Mouse (Mus musculus): ENCODE data around the gene Cd19. TPM values are rescaled to one million over a fixed set of nuclear protein-coding genes. Genes with fewer than 3 reads are reported as not detected.
"Not testable (repeated sequence)": the region's sequence is repeated elsewhere in the genome, so short reads cannot be mapped to it uniquely, and the experiment has no call there.

The Cd19 gene
- total RNA-seq, 1 experiment from 2014 or later = not detected

DNA sequence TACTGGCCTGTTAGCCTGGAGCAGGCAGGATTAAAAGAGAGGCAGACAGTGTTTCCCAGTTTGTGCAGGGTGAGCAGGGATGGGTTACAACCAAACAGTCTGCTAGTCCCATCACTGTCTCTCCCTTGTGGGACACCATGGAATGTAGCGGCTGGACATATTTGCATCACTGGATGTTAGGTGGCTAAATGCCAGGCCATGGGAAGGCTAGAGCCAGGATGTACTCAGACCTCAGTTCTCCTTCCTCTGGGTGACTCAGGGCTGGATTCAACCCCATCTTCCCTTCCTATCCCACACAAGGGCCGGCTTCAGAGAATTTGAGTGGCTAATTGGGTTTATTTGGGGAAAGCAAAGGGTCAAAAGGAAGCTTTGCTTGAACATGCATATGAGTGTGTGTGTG, 6.0 kb downstream of the Cd19 start:
- no peak for ATAC-seq (replicated peaks in 1 of 2; ENCODE audit: insufficient read depth in 1 of 2, low FRiP score in 2 of 2, low TSS enrichment in 1 of 2, low read depth in 1 of 2, poor library complexity in 2 of 2, severe bottlenecking in 2 of 2)

- ATAC-seq (replicated peaks in 1 of 2; ENCODE audit: insufficient read depth in 1 of 2, low FRiP score in 2 of 2, low TSS enrichment in 1 of 2, low read depth in 1 of 2, poor library complexity in 2 of 2, severe bottlenecking in 2 of 2) = not testable (repeated sequence)
Observed at GRCm38 (mm10) chr7:126402518-126402917, 12.2 kb downstream of the Cd19 start.

DNA sequence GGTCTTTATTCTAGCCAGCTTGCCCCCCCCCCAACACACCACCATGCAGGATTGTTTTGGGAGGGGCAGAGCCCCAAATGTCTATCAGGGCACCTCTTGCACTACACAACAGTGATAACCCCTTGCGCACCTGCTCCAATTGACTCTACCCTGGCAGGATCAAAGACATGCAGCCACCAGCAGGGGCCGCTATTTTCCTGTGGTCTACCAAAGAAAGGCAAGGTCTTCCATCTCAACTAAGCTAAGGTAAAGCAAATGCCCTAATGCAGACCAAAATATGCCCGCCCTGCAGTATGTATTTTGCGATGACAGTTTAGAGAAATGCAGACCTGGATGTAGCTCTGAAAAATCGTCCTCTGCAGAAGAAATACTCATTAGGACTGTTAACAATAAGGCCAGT, 15.1 kb downstream of the Cd19 start:
- ATAC-seq (replicated peaks in 1 of 2; ENCODE audit: insufficient read depth in 1 of 2, low FRiP score in 2 of 2, low TSS enrichment in 1 of 2, low read depth in 1 of 2, poor library complexity in 2 of 2, severe bottlenecking in 2 of 2) = peak; percentile 31 to 58; a peak in 2 of 4 replicates

- ATAC-seq (replicated peaks in 1 of 2; ENCODE audit: insufficient read depth in 1 of 2, low FRiP score in 2 of 2, low TSS enrichment in 1 of 2, low read depth in 1 of 2, poor library complexity in 2 of 2, severe bottlenecking in 2 of 2) = no peak
Observed at GRCm38 (mm10) chr7:126397822-126398221, 16.9 kb downstream of the Cd19 start.

- ATAC-seq (replicated peaks in 1 of 2; ENCODE audit: insufficient read depth in 1 of 2, low FRiP score in 2 of 2, low TSS enrichment in 1 of 2, low read depth in 1 of 2, poor library complexity in 2 of 2, severe bottlenecking in 2 of 2) = no peak
Observed at GRCm38 (mm10) chr7:126397221-126397620, 17.5 kb downstream of the Cd19 start.

DNA sequence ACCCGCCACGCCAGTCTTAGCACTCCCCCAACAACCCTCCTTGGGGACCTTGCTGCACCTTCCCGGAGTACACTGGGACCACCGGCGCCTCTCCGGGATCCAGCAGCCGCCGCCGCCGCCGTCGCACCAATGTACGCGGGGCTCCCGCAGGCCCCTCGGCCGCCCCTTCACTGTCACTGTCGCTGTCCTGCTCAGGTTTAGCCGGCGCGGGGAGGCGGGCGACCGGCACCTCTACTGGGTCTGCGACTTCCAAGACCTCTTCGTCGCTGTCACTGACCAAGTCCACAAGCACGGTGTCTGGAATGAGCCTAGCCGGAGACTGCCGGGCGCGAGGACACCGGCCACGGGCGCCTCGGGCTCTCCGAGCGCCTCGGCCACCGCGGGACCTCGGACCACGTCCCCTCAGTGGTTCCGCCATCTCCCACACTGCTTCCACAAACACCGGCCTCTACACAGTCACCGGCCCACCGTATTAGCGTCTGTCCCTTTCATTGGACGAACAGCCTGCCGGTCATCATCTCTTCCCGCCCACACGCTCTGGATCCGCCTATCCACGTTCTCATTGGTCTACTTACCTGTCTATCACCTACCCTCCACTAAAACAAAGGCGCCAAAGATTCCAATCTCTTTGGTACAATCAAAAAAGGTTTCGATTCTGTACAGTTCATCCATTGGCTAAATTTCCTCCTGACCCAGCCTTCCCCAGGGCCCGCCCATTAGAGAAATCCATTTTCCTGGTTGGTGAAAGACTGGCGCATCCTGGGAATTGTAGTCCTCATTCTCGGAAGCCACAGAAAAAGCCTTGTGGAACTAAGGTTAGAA, 18.2 kb downstream of the Cd19 start, which contains the start of gene Nfatc2ip:
Gene Nfatc2ip (minus strand): TSS at position 440 of the 822 bp plus-strand sequence.
- peak; percentile 97 to 100 for ATAC-seq (replicated peaks in 1 of 2; ENCODE audit: insufficient read depth in 1 of 2, low FRiP score in 2 of 2, low TSS enrichment in 1 of 2, low read depth in 1 of 2, poor library complexity in 2 of 2, severe bottlenecking in 2 of 2)

DNA sequence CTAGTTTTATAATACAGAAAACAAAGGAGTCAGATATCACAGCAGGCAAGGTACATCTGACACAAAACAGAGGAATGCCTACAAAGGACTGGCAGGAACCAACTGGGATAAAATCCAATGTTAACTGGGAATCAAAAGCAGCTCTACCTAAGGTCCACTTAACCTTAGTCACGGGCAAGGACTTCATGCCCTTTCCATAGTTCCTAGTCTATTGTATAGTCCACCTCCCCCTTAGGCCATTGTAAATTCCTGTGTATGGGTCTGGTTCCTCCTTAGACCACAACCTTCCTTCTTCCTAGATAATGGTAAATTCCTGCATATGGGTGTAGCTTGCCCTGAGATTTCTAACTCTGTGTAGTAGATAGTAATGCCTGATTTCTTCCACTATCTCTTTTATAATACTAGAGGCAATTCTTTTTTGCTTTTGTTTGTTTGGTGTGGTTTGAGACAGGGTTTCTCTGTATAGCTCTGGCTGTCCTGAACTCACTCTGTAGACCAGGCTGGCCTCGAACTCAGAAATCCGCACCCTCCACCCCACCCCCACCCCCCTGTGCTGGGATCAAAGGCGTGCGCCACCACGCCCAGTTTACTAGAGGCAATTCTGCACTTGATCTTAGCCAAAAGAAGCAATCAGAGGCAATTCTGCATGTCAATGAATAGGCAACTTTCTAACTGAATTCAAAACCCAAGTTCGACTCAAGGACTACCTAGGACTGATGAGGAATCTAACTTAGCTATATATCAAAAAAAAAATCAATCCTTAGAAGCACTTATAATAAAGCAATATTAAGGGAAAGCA, 22.4 kb downstream of the Cd19 start:
- not testable (repeated sequence) for ATAC-seq (replicated peaks in 1 of 2; ENCODE audit: insufficient read depth in 1 of 2, low FRiP score in 2 of 2, low TSS enrichment in 1 of 2, low read depth in 1 of 2, poor library complexity in 2 of 2, severe bottlenecking in 2 of 2)

DNA sequence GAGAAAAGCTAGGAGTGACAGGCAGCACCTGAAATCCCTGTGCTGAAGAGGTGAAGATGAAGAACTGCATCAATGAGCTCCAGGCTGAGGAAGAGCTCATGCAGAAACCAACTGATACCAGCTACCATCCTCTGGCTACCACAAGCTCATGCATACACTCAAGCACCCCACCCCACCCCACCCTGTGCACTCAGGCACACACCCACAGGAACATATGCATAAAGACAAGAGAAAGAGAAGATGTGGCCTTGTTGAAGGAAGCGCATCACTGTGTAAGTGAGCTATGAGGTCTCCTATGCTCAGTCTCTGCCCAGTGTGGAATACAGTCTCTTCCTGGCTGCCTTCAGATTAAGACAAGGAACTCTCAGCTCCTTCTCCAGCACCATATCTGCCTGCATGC, 26.5 kb downstream of the Cd19 start:
- no peak for ATAC-seq (replicated peaks in 1 of 2; ENCODE audit: insufficient read depth in 1 of 2, low FRiP score in 2 of 2, low TSS enrichment in 1 of 2, low read depth in 1 of 2, poor library complexity in 2 of 2, severe bottlenecking in 2 of 2)

DNA sequence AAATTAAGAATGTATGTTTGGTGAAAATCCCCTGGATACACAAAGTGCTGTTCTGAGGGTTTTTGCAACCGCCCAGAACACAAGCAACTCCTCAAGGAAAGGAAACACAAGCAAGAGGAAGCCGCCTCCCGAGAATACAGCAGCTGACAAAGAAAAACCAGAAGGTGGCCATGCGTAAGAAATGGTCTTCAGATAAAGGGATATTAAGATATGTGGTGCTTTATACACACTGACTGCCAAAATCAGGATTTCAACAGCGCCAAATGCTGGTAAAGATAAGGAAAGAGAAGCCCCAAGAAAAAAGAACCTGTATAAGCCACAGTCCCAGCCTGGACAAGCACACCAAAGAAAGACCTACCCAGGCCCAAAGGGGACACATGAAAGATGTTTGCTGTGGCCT, 31.1 kb downstream of the Cd19 start:
- no peak for ATAC-seq (replicated peaks in 1 of 2; ENCODE audit: insufficient read depth in 1 of 2, low FRiP score in 2 of 2, low TSS enrichment in 1 of 2, low read depth in 1 of 2, poor library complexity in 2 of 2, severe bottlenecking in 2 of 2)

- peak; percentile 93 to 94 for ATAC-seq (replicated peaks in 1 of 2; ENCODE audit: insufficient read depth in 1 of 2, low FRiP score in 2 of 2, low TSS enrichment in 1 of 2, low read depth in 1 of 2, poor library complexity in 2 of 2, severe bottlenecking in 2 of 2)
Observed at GRCm38 (mm10) chr7:126377278-126378158, 37.2 kb downstream of the Cd19 start, which contains the start of gene Spns1. Gene Spns1, minus strand, starts transcription at chr7:126377450.

- peak in 1 of 2 experiments; percentile 8; a peak in 1 of 4 replicates for ATAC-seq (replicated peaks in 1 of 2; ENCODE audit: insufficient read depth in 1 of 2, low FRiP score in 2 of 2, low TSS enrichment in 1 of 2, low read depth in 1 of 2, poor library complexity in 2 of 2, severe bottlenecking in 2 of 2)
Observed at GRCm38 (mm10) chr7:126376903-126377277, 37.8 kb downstream of the Cd19 start.

GRCm38 (mm10) chr7:126375012-126375411, 39.7 kb downstream of the Cd19 start:
- ATAC-seq (replicated peaks in 1 of 2; ENCODE audit: insufficient read depth in 1 of 2, low FRiP score in 2 of 2, low TSS enrichment in 1 of 2, low read depth in 1 of 2, poor library complexity in 2 of 2, severe bottlenecking in 2 of 2) = no peak

DNA sequence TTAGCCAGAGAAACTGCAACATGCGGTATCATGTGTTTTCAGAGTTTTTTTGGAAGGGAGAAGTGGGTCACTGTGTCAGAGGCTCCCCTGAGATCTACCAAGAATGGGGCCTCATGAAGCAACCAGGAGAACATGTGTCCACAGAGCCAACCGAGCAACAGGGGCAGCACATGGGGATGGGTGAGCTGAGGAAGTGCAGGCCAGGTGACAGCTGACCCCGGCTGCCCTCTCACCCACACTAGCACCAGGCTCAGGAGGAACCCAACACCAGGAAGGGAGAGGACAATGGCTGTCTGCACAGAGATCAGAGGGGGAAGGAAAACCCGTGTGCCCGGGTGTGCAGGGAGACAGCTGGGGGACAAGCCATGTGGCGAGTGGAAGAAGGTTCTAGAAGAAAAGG, 40.2 kb downstream of the Cd19 start:
- ATAC-seq (replicated peaks in 1 of 2; ENCODE audit: insufficient read depth in 1 of 2, low FRiP score in 2 of 2, low TSS enrichment in 1 of 2, low read depth in 1 of 2, poor library complexity in 2 of 2, severe bottlenecking in 2 of 2) = no peak

DNA sequence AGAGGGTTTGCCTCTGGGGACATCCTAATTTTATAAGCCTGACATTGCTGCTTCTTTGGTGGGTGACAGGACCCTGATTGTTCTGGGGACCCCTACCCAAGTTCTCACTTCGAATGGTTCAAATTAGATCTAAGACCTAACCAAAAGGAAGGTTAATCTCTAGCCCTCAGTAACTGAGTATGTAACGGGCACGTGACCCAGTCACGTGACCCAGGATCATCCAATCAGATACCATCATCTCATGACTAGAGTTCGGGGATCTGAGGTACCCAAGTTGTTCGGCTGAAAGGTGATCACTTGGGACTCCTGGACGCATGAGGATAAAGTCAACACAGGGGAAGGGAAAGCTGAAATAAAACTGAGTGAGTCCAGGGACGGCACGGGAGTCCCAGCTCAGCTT, 41.7 kb downstream of the Cd19 start:
- no peak for ATAC-seq (replicated peaks in 1 of 2; ENCODE audit: insufficient read depth in 1 of 2, low FRiP score in 2 of 2, low TSS enrichment in 1 of 2, low read depth in 1 of 2, poor library complexity in 2 of 2, severe bottlenecking in 2 of 2)

- ATAC-seq (replicated peaks in 1 of 2; ENCODE audit: insufficient read depth in 1 of 2, low FRiP score in 2 of 2, low TSS enrichment in 1 of 2, low read depth in 1 of 2, poor library complexity in 2 of 2, severe bottlenecking in 2 of 2) = peak; percentile 95 to 97
Observed at GRCm38 (mm10) chr7:126369393-126369792, 45.3 kb downstream of the Cd19 start, which contains the start of gene Lat. Gene Lat, minus strand, starts transcription at chr7:126369570.

DNA sequence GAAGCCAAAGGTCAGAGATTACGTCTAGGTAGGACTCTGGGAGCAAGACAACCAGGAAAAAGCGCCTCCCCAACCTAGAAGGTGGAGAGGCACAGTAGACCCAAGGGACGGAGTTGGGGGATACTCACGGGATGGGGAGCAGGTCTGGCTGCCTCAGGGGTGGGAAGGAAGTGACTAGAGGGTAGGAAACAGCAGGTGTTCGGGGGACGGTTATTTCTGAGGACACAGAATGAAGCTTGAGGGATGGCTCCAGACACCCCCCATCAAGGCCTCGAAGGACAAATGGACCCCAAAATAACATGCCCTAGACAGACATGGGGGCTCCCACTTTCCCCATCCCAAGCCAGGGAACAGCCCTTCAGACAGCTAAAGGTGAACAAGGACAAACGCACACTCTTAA, 46.3 kb downstream of the Cd19 start:
- ATAC-seq (replicated peaks in 1 of 2; ENCODE audit: insufficient read depth in 1 of 2, low FRiP score in 2 of 2, low TSS enrichment in 1 of 2, low read depth in 1 of 2, poor library complexity in 2 of 2, severe bottlenecking in 2 of 2) = no peak

DNA sequence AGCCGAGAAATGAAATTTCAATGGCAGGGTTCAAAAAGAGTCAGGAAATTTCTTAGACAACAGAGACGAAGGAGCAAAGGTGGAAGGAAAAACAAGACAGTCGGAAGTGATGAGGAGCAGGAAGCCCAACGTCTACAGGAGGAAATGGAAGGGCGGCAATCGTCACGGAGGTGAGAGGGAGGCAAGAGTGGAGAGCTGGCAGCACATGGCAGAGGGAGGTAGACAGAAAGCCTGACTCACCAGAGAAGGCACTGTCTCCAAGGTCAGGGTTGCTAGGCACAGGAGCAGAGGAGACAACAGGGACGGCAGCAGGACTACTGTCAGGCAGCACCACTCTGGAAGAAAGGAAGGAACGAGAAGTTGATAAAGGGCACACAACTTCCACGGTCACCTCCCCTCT, 47.1 kb downstream of the Cd19 start:
- no peak for ATAC-seq (replicated peaks in 1 of 2; ENCODE audit: insufficient read depth in 1 of 2, low FRiP score in 2 of 2, low TSS enrichment in 1 of 2, low read depth in 1 of 2, poor library complexity in 2 of 2, severe bottlenecking in 2 of 2)

Data from hematopoietic stem cell, adult 5-6 weeks (primary cell).